Mouse (Mus musculus) hindbrain, embryonic 11.5 days (tissue): ENCODE measurements around the gene 1110051M20Rik. TPM values are rescaled to one million over a fixed set of nuclear protein-coding genes. Genes with fewer than 3 reads are reported as not detected.

Experiments used
- ATAC-seq: fragments of 200-750 bp; cut with Nextera tagmentation; 2 replicates; pipeline ENCODE4 v1.8.0; 2017; ENCODE audit warnings: mild to moderate bottlenecking, moderate TSS enrichment, moderate library complexity; ENCODE audit not compliant: low FRiP score
- DNase-seq: peaks from one replicate; pipeline ENCODE4 v3.0.0-alpha.2; 2015; ENCODE audit warnings: low spot score
- H3K27ac ChIP-seq: fragments of 300-500 bp; sonication (generic); 2 replicates; pipeline ENCODE4 v1.5.1; 2014; ENCODE audit warnings: mild to moderate bottlenecking, low read depth, low read length
- H3K27me3 ChIP-seq: fragments of 300-500 bp; sonication (generic); 2 replicates; pipeline ENCODE4 v1.6.1; 2014; ENCODE audit warnings: mild to moderate bottlenecking, low read length, moderate library complexity, mixed read lengths; ENCODE audit not compliant: control insufficient read depth, insufficient read depth
- H3K36me3 ChIP-seq: fragments of 300-500 bp; sonication (generic); 2 replicates; pipeline ENCODE4 v1.6.1; 2014; ENCODE audit warnings: mild to moderate bottlenecking, low read length, moderate library complexity, mixed read lengths; ENCODE audit not compliant: control insufficient read depth, insufficient read depth
- H3K4me1 ChIP-seq: fragments of 300-500 bp; sonication (generic); replicated peaks from 2 replicates; pipeline ENCODE4 v1.6.1; 2014; ENCODE audit warnings: low read length, mixed read lengths; ENCODE audit not compliant: control insufficient read depth, insufficient read depth
- H3K4me2 ChIP-seq: fragments of 300-500 bp; sonication (generic); replicated peaks from 2 replicates; pipeline ENCODE4 v1.6.1; 2014; ENCODE audit warnings: mild to moderate bottlenecking, low read depth, low read length
- H3K4me3 ChIP-seq: fragments of 300-500 bp; sonication (generic); 2 replicates; pipeline ENCODE4 v1.5.1; 2014; ENCODE audit warnings: low read depth, low read length
- H3K9ac ChIP-seq: fragments of 300-500 bp; sonication (generic); 2 replicates; pipeline ENCODE4 v1.6.1; 2014; ENCODE audit warnings: low read depth, low read length
- H3K9me3 ChIP-seq: fragments of 300-500 bp; sonication (generic); 2 replicates; pipeline ENCODE4 v1.6.1; 2016; ENCODE audit warnings: low read length; ENCODE audit not compliant: control insufficient read depth
- WGBS: fragments of 180-500 bp; shearing (Covaris S2); extraction: QIAGEN DNeasy Blood & Tissue Kit; methylation state at CpG from one replicate; pipeline ENCODE4 v1.1.7; 2014; 5-methylcytosine and 5-hydroxymethylcytosine counted together
- polyA plus RNA-seq: library from polyadenylated mRNA; unstranded; fragments of >200 nt; fragmentation: Nextera tagmentation; extraction: Ambion mirVana; gene quantifications from 2 replicates; pipeline ENCODE4 v1.2.1, GENCODE M21; 2014

1110051M20Rik gene
- polyA plus RNA-seq, 1 experiment from 2014 or later: 102 TPM

- Histone ChIP-seq H3K27ac (no peak overlapping the region), H3K4me3 (no peak overlapping the region), H3K36me3 (no peaks in the 10 kb centered on the region), H3K27me3 (no peaks in the 10 kb centered on the region; the same call in 1 of the 2 replicates), H3K9me3 (no peaks in the 10 kb centered on the region), H3K9ac (no peak overlapping the region), H3K4me2 (no peak overlapping the region), H3K4me1 (0 out of 2 replicates have a peak, but pooled peaks cover 2% of the 10 kb centered on the region)
- ATAC-seq: no peak
- 5% methylated on average over 4 of the region's 4 CpGs for WGBS
- DNase-seq: peak; percentile 74
Measured at GRCm38 (mm10) chr2:91455826-91456225, 11.3 kb upstream of the 1110051M20Rik start.

DNA sequence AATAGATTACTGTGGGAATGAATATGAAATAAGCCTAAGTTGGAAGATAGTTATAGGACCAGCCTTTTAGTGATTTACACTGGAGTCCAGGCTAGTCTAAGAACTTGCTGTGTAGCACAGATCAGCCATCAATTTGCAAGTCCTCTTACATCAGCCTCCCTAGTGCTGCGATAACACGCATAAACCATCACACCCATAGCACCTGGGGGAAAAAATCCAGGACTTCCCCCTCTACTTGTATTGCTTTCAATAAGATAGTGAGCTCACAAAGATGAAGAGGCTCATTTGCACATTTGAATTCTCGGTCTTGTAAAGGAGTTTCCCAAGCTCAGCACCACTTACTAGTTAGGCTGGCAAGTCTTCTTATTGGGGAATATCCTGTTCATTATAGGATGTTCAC is 9.9 kb upstream of the 1110051M20Rik start:
- H3K27me3 ChIP-seq: no peaks in the 10 kb centered on the region; the same call in 1 of the 2 replicates
- no peak overlapping the region for H3K4me3 ChIP-seq
- H3K27ac ChIP-seq: no peak overlapping the region
- H3K36me3 ChIP-seq: no peaks in the 10 kb centered on the region
- no peak for DNase-seq
- no peak for ATAC-seq
- 91% methylated on average over 3 of the region's 3 CpGs for WGBS
- H3K9ac ChIP-seq: no peak overlapping the region
- H3K4me1 ChIP-seq: 0 out of 2 replicates have a peak, but pooled peaks cover 2% of the 10 kb centered on the region
- no peaks in the 10 kb centered on the region for H3K9me3 ChIP-seq
- no peak overlapping the region for H3K4me2 ChIP-seq

DNA sequence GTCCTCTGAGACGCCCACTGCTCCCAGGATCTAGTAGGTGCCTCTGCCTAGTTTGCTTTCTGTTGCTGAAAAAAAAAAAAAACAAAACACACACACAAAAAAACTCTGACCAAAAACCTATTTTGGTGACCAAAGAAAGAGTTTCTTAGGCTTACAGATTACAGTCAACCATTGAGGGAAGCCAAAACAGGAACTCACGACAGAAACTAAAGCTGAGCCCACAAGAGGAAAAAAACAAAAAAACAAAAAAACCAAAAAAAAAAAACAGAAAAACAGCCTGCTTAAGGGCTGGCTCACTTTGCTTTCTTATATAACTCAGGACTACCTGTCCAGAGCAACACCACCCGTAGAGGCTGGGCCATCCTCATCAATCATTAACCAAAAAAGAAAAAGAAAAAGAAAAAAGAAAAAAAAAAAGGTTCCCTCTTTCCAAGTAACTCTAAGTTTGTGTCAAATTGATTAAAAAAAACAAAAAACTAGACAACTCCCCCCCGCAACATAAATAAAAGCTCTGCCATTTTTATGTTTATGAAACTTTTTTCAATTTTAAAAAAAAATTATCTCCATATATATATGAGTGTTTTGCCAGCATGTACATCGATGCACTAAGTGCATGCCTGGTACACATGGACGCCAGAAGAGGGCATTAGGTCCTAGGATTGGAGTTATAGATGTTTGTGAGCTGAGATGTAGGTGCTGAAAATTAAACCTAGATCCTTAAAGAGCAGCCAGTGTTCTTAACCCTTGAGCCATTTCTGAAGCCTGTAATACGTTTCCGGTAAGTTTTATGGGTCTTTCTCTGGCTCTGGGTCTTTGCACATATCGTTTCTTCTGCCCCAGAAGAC is 8.9 kb upstream of the 1110051M20Rik start:
- H3K27ac ChIP-seq: no peak overlapping the region
- H3K27me3 ChIP-seq: no peaks in the 10 kb centered on the region; the same call in 1 of the 2 replicates
- DNase-seq (no peak), ATAC-seq (no peak)
- no peak overlapping the region for H3K9ac ChIP-seq
- H3K9me3 ChIP-seq: no peaks in the 10 kb centered on the region
- WGBS: 78% methylated on average over 9 of the region's 9 CpGs
- H3K4me3 ChIP-seq: no peak overlapping the region
- H3K36me3 ChIP-seq: no peaks in the 10 kb centered on the region
- H3K4me2 ChIP-seq: no peak overlapping the region
- H3K4me1 ChIP-seq: 0 out of 2 replicates have a peak, but pooled peaks cover 2% of the 10 kb centered on the region

- no peak overlapping the region for H3K27ac ChIP-seq
- 72% methylated on average over 8 of the region's 8 CpGs for WGBS
Measured at GRCm38 (mm10) chr2:91452658-91453057, 8.2 kb upstream of the 1110051M20Rik start.

GRCm38 (mm10) chr2:91450316-91450715 is 5.8 kb upstream of the 1110051M20Rik start:
- Histone ChIP-seq H3K27ac (no peak overlapping the region), H3K9me3 (no peaks in the 10 kb centered on the region), H3K4me2 (no peak overlapping the region), H3K4me1 (no peaks in the 10 kb centered on the region), H3K36me3 (no peaks in the 10 kb centered on the region), H3K9ac (no peak overlapping the region), H3K27me3 (no peaks in the 10 kb centered on the region), H3K4me3 (no peak overlapping the region)
- ATAC-seq (no peak), DNase-seq (no peak)
- WGBS: 77% methylated on average over 9 of the region's 9 CpGs

More at GRCm38 (mm10) chr2:91452658-91453057, 8.2 kb upstream of the 1110051M20Rik start:
- H3K4me2 ChIP-seq: no peak overlapping the region
- no peaks in the 10 kb centered on the region for H3K27me3 ChIP-seq
- H3K9me3 ChIP-seq: no peaks in the 10 kb centered on the region
- DNase-seq (no peak), ATAC-seq (no peak)
- no peaks in the 10 kb centered on the region for H3K4me1 ChIP-seq
- no peak overlapping the region for H3K4me3 ChIP-seq
- H3K9ac ChIP-seq: no peak overlapping the region
- no peaks in the 10 kb centered on the region for H3K36me3 ChIP-seq

DNA sequence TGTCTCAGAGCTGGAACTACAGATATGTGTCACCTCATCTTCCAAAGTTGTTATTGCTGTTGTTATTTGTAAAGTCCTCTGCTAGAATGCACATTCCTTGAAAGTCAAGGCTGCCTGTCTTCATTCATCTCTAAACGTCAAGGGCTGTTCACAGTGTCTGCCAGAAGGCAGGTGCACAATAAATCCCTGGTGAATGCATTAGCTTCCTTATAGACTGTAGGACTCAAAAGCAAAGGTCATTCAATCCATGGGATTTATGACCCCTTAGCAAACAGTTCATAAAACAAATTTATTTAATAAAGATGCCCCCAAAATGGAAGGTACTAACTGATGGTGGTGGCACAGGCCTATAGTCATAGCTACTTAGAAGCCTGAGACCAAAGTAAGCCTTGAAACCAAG is 5.2 kb upstream of the 1110051M20Rik start:
- Histone ChIP-seq H3K9me3 (no peaks in the 10 kb centered on the region), H3K27ac (no peak overlapping the region), H3K4me2 (no peak overlapping the region), H3K27me3 (no peaks in the 10 kb centered on the region), H3K4me3 (no peak overlapping the region), H3K4me1 (no peaks in the 10 kb centered on the region), H3K36me3 (no peaks in the 10 kb centered on the region), H3K9ac (no peak overlapping the region)
- ATAC-seq (no peak), DNase-seq (no peak)
- 63% methylated on average over 1 of the region's 1 CpGs for WGBS

- WGBS: 97% methylated on average over 1 of the region's 1 CpGs
- no peaks in the 10 kb centered on the region for H3K9me3 ChIP-seq
- DNase-seq (no peak), ATAC-seq (no peak)
- H3K27me3 ChIP-seq: no peaks in the 10 kb centered on the region
- H3K27ac ChIP-seq: no peak overlapping the region
- H3K9ac ChIP-seq: no peak overlapping the region
- H3K36me3 ChIP-seq: no peaks in the 10 kb centered on the region
- H3K4me3 ChIP-seq: no peak overlapping the region
- H3K4me2 ChIP-seq: no peak overlapping the region
- no peaks in the 10 kb centered on the region; the same call in 1 of the 2 replicates for H3K4me1 ChIP-seq
Measured at GRCm38 (mm10) chr2:91442241-91442640, 2.3 kb downstream of the 1110051M20Rik start.

- Histone ChIP-seq H3K27me3 (no peaks in the 10 kb centered on the region), H3K9me3 (no peaks in the 10 kb centered on the region), H3K4me3 (no peak overlapping the region), H3K36me3 (no peaks in the 10 kb centered on the region), H3K4me2 (no peak overlapping the region), H3K27ac (no peak overlapping the region), H3K4me1 (no peaks in the 10 kb centered on the region; the same call in 1 of the 2 replicates), H3K9ac (no peak overlapping the region)
- ATAC-seq: no peak
- DNase-seq: no peak
- WGBS: 79% methylated on average over 2 of the region's 2 CpGs
Measured at GRCm38 (mm10) chr2:91441715-91442114, 2.8 kb downstream of the 1110051M20Rik start.

- 88% methylated on average over 5 of the region's 5 CpGs for WGBS
- Histone ChIP-seq H3K9me3 (no peaks in the 10 kb centered on the region), H3K4me2 (no peak overlapping the region), H3K4me3 (no peak overlapping the region), H3K27me3 (no peaks in the 10 kb centered on the region), H3K27ac (no peak overlapping the region), H3K36me3 (no peaks in the 10 kb centered on the region), H3K4me1 (no peaks in the 10 kb centered on the region; the same call in 1 of the 2 replicates), H3K9ac (no peak overlapping the region)
- no peak for DNase-seq
- no peak for ATAC-seq
Measured at GRCm38 (mm10) chr2:91440686-91441085, 3.8 kb downstream of the 1110051M20Rik start.
